ENCODE assay signal across 20 mouse cellular contexts in the genomic region with DNA sequence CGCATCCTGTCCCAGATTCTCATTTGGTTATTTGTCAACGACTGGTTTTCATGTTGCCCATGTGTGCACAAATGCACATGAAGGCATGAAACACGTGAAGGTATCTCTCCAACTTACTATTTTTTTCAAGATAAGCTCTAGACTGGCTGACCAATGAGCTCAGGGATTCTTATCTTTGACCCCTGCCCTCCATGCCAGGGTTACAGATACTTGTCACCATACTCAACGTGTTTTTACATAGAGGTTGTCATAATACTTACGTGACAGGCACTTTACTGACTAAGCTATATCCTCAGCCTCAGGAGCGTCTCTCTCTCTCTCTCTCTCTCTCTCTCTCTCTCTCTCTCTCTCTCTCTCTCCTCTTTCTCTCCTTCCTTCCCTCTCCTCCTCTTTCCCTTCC. TPM values are rescaled to one million over a fixed set of nuclear protein-coding genes. Genes with fewer than 3 reads are reported as not detected.
DNase-seq lines count a peak whose midpoint lies in the region; ATAC-seq and TF ChIP-seq lines count a peak whose summit lies in the region.
"Had no signal": no experiment of that assay in that cellular context is flagged by ENCODE, and none has a peak within 500 bp of the region (broad histone marks: within the 10 kb centered on the region; RNA-seq: fewer than 3 reads in every experiment).

No protein-coding gene starts in this region.

- H3K4me1 ChIP-seq in heart, embryonic 15.5 days (replicated peaks), result peaks cover 13% of the 10 kb centered on the region
- no peaks in the 10 kb centered on the region for H3K4me1 ChIP-seq in liver, adult 2 months (ENCODE audit: control insufficient read depth, insufficient read depth, low read length)
- 0 out of 2 replicates have a peak, but pooled peaks cover 7% of the 10 kb centered on the region for H3K4me1 ChIP-seq in liver, embryonic 12.5 days
- H3K4me1 ChIP-seq in stomach, postnatal 0 days (replicated peaks; ENCODE audit: control insufficient read depth, insufficient read depth), result no peaks in the 10 kb centered on the region

- H3K27me3 ChIP-seq in heart, embryonic 15.5 days, result no peaks in the 10 kb centered on the region
- no peaks in the 10 kb centered on the region for H3K27me3 ChIP-seq in liver, adult 2 months (ENCODE audit: control insufficient read depth, insufficient read depth, low read length)
- no peaks in the 10 kb centered on the region for H3K27me3 ChIP-seq in liver, embryonic 12.5 days (replicated peaks)
- no peaks in the 10 kb centered on the region for H3K27me3 ChIP-seq in stomach, postnatal 0 days (ENCODE audit: control insufficient read depth, insufficient read depth, low read length)
- H3K27me3 ChIP-seq: CH12.LX; liver, embryonic 15.5 days had no signal

- H3K9me3 ChIP-seq in heart, embryonic 15.5 days (replicated peaks), result no peaks in the 10 kb centered on the region
- H3K9me3 ChIP-seq in liver, embryonic 12.5 days (replicated peaks), result no peaks in the 10 kb centered on the region
- no peaks in the 10 kb centered on the region for H3K9me3 ChIP-seq in stomach, postnatal 0 days (ENCODE audit: control insufficient read depth, low read length)
- H3K9me3 ChIP-seq: liver, embryonic 15.5 days had no signal

- TF ChIP-seq CTCF in gastrocnemius, adult 2 months (IDR thresholded peaks at IDR 0.05), result no peak
- no peak for TF ChIP-seq CTCF in liver, adult 2 months (IDR thresholded peaks at IDR 0.05; ENCODE audit: low read depth, low read length)
- no peak for TF ChIP-seq CTCF in stomach, postnatal 0 days (IDR thresholded peaks at IDR 0.05; ENCODE audit: low read depth)

- H3K4me3 ChIP-seq in gastrocnemius, adult 2 months, result no peak overlapping the region; the same call in 1 of the 2 replicates
- no peak overlapping the region for H3K4me3 ChIP-seq in heart, embryonic 15.5 days
- H3K4me3 ChIP-seq in liver, adult 2 months (ENCODE audit: insufficient read depth, low read depth, low read length), result no peak overlapping the region
- no peak overlapping the region for H3K4me3 ChIP-seq in liver, embryonic 12.5 days
- H3K4me3 ChIP-seq in stomach, postnatal 0 days (ENCODE audit: low read depth, low read length), result no peak overlapping the region
- H3K4me3 ChIP-seq: erythroblast, embryonic 14.5 days; liver, embryonic 15.5 days had no signal

- TF ChIP-seq POLR2A in liver, adult 2 months (IDR thresholded peaks at IDR 0.05; ENCODE audit: extremely low read depth, insufficient read depth, low read length), result no peak

- no peaks in the 10 kb centered on the region for H3K79me2 ChIP-seq in liver, adult 2 months (ENCODE audit: control insufficient read depth, insufficient read depth, low read length)

- WGBS in heart, embryonic 15.5 days, result 45% methylated on average over 6 of the region's 6 CpGs
- 49% methylated on average over 6 of the region's 6 CpGs for WGBS in liver, adult 2 months
- WGBS in liver, embryonic 12.5 days (ENCODE audit: insufficient replicate concordance), result 60% methylated on average over 6 of the region's 6 CpGs
- 57% methylated on average over 6 of the region's 6 CpGs for WGBS in stomach, postnatal 0 days

- no peak overlapping the region for H3K9ac ChIP-seq in heart, embryonic 15.5 days
- H3K9ac ChIP-seq in liver, adult 2 months (ENCODE audit: low read depth, low read length), result no peak overlapping the region
- no peak overlapping the region for H3K9ac ChIP-seq in liver, embryonic 12.5 days
- no peak overlapping the region for H3K9ac ChIP-seq in stomach, postnatal 0 days (ENCODE audit: low read length)
- H3K9ac ChIP-seq: hindbrain, embryonic 14.5 days; liver, embryonic 15.5 days had no signal

- peak; percentile 60; the same call in 1 of the 2 replicates for ATAC-seq in heart, embryonic 15.5 days (replicated peaks; ENCODE audit: insufficient number of reproducible peaks, insufficient read depth, low FRiP score, low read depth)
- ATAC-seq in liver, embryonic 12.5 days, result no peak
- ATAC-seq in stomach, postnatal 0 days (ENCODE audit: low FRiP score, low TSS enrichment), result no peak
- ATAC-seq: activated CD4-positive, CD25-positive, alpha-beta regulatory T cell, adult 4 months; forebrain, embryonic 16.5 days had no signal

- H3K4me2 ChIP-seq in heart, embryonic 15.5 days, result peak overlapping the region; percentile 28; the same call in 1 of the 2 replicates
- no peak overlapping the region for H3K4me2 ChIP-seq in liver, embryonic 12.5 days
- peak overlapping the region; percentile 36; the same call in 1 of the 2 replicates for H3K4me2 ChIP-seq in stomach, postnatal 0 days (replicated peaks; ENCODE audit: low read depth)
- H3K4me2 ChIP-seq: hindbrain, embryonic 14.5 days; liver, embryonic 15.5 days had no signal

- peak overlapping the region; percentile 86; the same call in 1 of the 2 replicates for H3K27ac ChIP-seq in gastrocnemius, adult 2 months
- peak overlapping the region; percentile 49 for H3K27ac ChIP-seq in heart, embryonic 15.5 days
- H3K27ac ChIP-seq in liver, adult 2 months (replicated peaks; ENCODE audit: insufficient read depth, low read depth, low read length), result no peak overlapping the region
- H3K27ac ChIP-seq in liver, embryonic 12.5 days, result no peak overlapping the region
- no peak overlapping the region for H3K27ac ChIP-seq in stomach, postnatal 0 days (replicated peaks)
- H3K27ac ChIP-seq: hindbrain, embryonic 14.5 days; liver, embryonic 15.5 days had no signal

- intact Hi-C loops in gastrocnemius, adult 2 months (cut with DNase I), result no loop called here
- intact Hi-C loops in heart, postnatal 10 days (cut with DNase I), result no loop called here

- no peak for TF ChIP-seq EP300 in stomach, postnatal 0 days (optimal IDR thresholded peaks at IDR 0.05)

- no peak for DNase-seq in gastrocnemius, adult 2 months
- DNase-seq in gastrocnemius, postnatal 4 days (ENCODE audit: low spot score in 2 of 2), result no peak
- no peak for DNase-seq in heart, postnatal 10 days
- DNase-seq in liver, adult 2 months (ENCODE audit: extremely low read depth, low read depth, low spot score), result peak; percentile 61
- no peak for DNase-seq in stomach, postnatal 0 days (ENCODE audit: low spot score)
- DNase-seq: cerebellum, adult 18-20 months; cerebellum, postnatal 14 days; gastrocnemius, postnatal 10 days; kidney, adult 2 months; layer of hippocampus, postnatal 36 days; left cerebral cortex, postnatal 4 days; midbrain, embryonic 14.5 days had no signal

- H3K36me3 ChIP-seq in heart, embryonic 15.5 days, result no peaks in the 10 kb centered on the region
- H3K36me3 ChIP-seq in liver, adult 2 months (ENCODE audit: control insufficient read depth, insufficient read depth, low read length), result no peaks in the 10 kb centered on the region
- H3K36me3 ChIP-seq in liver, embryonic 12.5 days, result no peaks in the 10 kb centered on the region
- no peaks in the 10 kb centered on the region for H3K36me3 ChIP-seq in stomach, postnatal 0 days (ENCODE audit: control insufficient read depth, insufficient read depth, low read length)
- H3K36me3 ChIP-seq: liver, embryonic 15.5 days had no signal

RNA-seq across cellular contexts. Expression of a gene that starts 8.2 kb away (rescaled TPM):
- total RNA-seq in gastrocnemius, adult 2 months (2021), result 1,000 to 10,000 TPM; 5,559 to 6,662 TPM
- 1,000 to 10,000 TPM; 2,428 to 2,570 TPM for total RNA-seq in gastrocnemius, postnatal 4 days (2021)
- 2.5 and 3.9 TPM in 2 replicates for polyA plus RNA-seq in heart, embryonic 15.5 days (2015; fragmentation: Nextera tagmentation; extraction: Ambion mirVana)
- total RNA-seq in heart, postnatal 10 days (2021), result 1 to 10 TPM; 2.1 to 5.1 TPM
- total RNA-seq in liver, adult 2 months (2014; rRNA removed), result 18.7 and 22.7 TPM in 2 replicates
- polyA plus RNA-seq in liver, adult 2 months (2012; rRNA removed), result 2.8 and 5.6 TPM in 2 replicates
- 0.50 and 1.5 TPM in 2 replicates for polyA plus RNA-seq in liver, embryonic 12.5 days (2016; fragmentation: Nextera tagmentation; extraction: Ambion mirVana)
- 1.2 and 1.3 TPM in 2 replicates for polyA plus RNA-seq in stomach, postnatal 0 days (2015; fragmentation: Nextera tagmentation; extraction: Ambion mirVana)
- polyA plus RNA-seq: erythroblast, embryonic 14.5 days had no signal

RNA-seq across cellular contexts. Expression of a gene that starts 38.2 kb away (rescaled TPM):
- total RNA-seq in gastrocnemius, adult 2 months (2021), result 10 to 100 TPM; 29.9 to 38.6 TPM
- total RNA-seq in gastrocnemius, postnatal 4 days (2021), result 10 to 100 TPM; 46.0 to 51.7 TPM
- 42.2 and 45.2 TPM in 2 replicates for polyA plus RNA-seq in heart, embryonic 15.5 days (2015; fragmentation: Nextera tagmentation; extraction: Ambion mirVana)
- 10 to 100 TPM; 45.3 to 48.8 TPM for total RNA-seq in heart, postnatal 10 days (2021)
- total RNA-seq in liver, adult 2 months (2014; rRNA removed), result 76.1 and 85.9 TPM in 2 replicates
- polyA plus RNA-seq in liver, adult 2 months (2012; rRNA removed), result 18.3 and 22.3 TPM in 2 replicates
- polyA plus RNA-seq in liver, embryonic 12.5 days (2016; fragmentation: Nextera tagmentation; extraction: Ambion mirVana), result 48.8 and 50.8 TPM in 2 replicates
- 17.8 and 17.9 TPM in 2 replicates for polyA plus RNA-seq in stomach, postnatal 0 days (2015; fragmentation: Nextera tagmentation; extraction: Ambion mirVana)

Comparison
In these comparisons a context has a peak if more than half of its experiments do, and no peak if none do; other contexts are left out.
1. H3K27ac ChIP-seq: peak in gastrocnemius, adult 2 months (single experiment) and heart, embryonic 15.5 days (single experiment); none in liver, adult 2 months (single experiment), liver, embryonic 12.5 days (single experiment) and stomach, postnatal 0 days (single experiment).
2. RNA of a gene that starts 8.2 kb away (total RNA-seq): 5,559 to 6,662 TPM in gastrocnemius, adult 2 months and 2,428 to 2,570 TPM in gastrocnemius, postnatal 4 days; 18.7 to 22.7 TPM in liver, adult 2 months and 2.1 to 5.1 TPM in heart, postnatal 10 days; every median in the first group is over 100 times any median in the second.